Mouse (Mus musculus) frontal cortex, postnatal 36 days (tissue): ENCODE measurements at regions not wholly inside any gene's neighbourhood (a gene's known extent, or its start where the extent isn't known, plus 50 kb on each side); places are given as distances from the start of the nearest gene placed in this dataset.
A peak's percentile ranks its signal among the peaks of the same experiment; 100 is the strongest.

Experiments used
- DNase-seq, 2 experiments: peaks; one replicate each; pipeline ENCODE4 v3.0.0; 2022; ENCODE audit warnings: low spot score in 2 of 2

DNA sequence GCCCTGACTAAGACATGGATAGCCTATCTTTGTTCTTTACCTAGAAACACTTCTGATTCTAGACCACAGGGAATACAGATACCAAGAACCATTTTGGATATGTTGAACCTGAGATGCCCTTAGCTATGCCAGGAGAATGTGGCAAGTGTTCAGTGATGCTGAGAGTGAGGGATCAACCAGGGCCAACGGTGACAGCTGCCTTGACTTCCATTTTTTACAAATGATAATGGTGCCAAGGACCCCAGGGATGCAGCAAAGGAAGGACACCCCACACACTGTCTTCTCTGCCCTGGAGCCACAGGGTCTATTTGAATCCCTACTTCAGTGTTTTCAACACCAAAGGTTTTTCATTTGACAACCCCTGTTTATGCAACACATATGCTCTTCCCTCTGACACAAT lies 174.4 kb downstream of the Gsdmc2 start:
- no peak for DNase-seq

DNA sequence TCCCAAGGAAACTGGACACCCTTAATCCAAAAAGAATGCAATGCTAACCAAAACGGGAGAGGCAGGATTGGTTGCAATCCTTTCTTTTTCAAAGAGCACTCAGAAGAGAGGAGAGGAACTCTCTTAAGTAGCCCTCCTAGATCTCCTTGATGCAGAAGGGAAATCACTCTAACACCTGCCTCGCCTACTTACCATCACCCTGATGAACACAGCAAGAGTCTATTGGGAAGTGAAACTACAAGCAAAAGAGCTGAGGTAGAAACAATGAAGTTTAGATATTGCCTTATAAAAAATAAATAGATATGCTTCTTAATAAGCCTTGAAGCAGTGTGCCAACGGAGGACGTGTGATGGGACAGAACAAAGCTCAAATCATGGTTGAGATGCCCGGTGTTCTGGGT lies 177.4 kb downstream of the Gsdmc2 start:
- no peak for DNase-seq

DNA sequence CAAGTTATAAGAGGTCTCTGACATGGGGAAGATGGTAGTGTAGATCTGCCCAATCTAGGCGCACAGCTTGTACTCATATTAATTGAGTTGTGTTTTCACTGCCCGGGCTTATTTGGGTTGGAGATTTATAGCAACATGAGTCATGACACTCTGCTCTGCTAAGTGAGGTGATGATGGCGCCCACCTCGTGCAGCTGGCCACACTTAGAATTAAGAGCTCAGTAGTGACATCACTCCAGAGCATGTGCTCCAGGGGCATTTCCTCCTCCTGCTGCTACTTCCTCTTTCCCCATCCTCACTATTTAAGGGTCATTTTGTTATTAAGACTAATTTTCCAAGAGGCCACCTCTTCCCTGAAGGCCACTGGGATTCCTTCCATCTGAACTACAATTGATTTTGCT lies 179.5 kb downstream of the Gsdmc2 start:
- DNase-seq: no peak

DNA sequence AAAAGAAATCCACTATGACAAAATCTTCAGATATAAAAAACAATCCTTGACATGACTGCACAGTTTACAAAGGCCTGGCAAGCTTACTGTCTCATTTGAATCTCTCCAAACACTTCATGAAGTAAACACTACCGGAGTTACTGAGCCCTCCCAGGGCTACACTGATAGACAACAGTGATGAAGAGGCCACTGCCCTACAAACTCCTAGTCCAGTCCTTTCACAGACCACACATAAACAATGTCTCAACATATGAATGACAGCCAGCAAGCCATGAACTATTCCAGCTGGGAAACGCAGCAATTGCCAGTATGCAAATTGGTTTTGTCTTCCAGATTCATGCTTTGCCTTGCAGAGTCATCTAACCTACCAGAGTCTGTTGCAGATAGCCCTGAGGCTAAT lies 180.1 kb downstream of the Gsdmc2 start:
- DNase-seq: no peak

DNA sequence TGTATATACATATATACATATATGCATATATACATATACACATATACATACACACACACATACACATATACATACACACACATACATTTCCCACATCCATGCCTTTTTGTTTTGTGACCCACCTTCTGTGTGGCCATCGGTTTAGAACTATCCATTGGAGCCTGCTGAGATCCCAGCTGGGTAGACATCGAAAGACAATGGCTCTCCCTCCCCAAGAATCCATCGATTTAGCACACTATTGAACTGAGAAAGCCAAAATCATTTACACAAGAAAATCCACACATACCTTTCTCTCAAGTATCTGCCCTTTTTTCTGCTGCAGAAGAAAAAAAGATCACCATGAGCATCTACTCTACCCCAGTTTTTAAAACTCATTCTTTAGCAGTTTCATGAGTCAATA lies 182.8 kb downstream of the Gsdmc2 start:
- DNase-seq: no peak

DNA sequence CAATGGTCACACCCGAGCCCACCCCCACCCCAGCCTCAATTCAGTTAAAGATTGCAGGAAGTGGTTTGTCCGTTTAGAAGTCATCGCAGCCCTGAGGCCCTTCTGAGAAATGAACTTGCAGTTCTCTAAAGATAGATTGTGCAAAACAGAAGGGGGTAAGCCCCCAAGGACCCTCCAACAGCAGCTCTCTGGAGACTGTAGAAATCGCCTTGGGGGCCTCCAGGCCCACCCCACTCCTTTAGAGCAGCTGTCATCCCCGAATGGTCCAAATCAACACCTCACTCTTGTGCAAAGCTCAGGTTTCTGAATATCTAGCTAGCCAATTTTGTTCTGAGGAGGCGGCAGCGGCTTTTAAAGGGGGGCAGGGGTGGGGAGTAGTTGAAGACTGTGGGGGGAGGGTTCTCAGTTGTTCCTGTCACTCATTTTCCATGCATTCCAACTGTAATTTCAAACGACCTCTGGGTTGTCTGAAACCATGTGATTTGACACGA lies 186.9 kb downstream of the Gsdmc2 start:
- no peak for DNase-seq

DNA sequence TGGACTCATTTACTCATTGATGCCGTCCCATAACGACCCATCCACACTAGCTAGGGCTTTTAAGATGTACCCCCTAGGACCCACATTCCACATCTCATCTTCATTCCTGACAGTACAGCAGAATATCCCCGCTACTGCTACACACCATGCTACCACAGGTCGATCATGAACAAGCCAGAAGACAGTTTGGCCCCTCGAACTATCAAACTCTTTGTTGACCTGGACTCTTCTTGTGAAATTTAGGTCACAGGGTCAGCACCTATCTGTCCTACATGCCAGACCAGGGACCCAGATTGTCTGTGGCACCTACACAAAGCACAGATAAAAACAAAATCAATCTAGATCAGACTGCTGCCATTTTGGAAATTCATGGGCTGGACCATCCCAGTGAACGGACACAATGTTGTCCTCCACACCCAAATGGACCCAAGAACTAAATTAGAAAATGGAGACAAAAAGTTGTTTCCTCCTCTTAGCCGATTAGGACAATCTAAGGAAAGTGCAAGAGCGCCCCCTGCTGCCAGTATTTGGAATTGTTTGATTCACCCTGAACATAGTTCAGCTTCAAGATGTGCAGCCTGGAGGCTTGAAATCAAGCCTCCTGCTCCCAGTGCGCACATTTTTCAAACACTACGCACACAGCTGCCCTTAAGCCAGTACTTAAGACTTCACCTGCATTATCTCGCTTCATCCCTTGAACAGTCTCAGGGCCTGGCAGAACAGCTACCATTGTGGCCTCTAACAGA lies 192.6 kb downstream of the Gsdmc2 start:
- peak; percentile 84 to 89 for DNase-seq

DNA sequence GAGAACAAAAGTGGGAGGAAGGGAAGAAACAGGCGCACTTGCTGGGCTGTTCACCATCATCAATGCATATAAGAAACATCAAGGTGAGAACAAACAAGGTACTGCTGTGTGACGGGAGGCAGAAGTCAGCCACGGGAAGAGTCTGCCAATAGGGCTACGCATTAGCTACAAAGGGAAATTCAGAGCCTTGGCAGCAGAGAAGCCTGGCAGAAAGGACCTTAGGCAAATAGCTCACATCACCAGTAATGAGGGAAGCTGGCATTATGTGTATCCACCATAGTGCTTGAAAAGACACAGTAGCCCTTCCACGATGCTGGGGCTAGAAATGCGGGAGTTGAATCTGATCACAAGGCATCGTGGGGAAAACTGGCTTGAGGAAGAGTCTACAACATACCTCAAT lies 193.9 kb downstream of the Gsdmc2 start:
- DNase-seq: no peak

DNA sequence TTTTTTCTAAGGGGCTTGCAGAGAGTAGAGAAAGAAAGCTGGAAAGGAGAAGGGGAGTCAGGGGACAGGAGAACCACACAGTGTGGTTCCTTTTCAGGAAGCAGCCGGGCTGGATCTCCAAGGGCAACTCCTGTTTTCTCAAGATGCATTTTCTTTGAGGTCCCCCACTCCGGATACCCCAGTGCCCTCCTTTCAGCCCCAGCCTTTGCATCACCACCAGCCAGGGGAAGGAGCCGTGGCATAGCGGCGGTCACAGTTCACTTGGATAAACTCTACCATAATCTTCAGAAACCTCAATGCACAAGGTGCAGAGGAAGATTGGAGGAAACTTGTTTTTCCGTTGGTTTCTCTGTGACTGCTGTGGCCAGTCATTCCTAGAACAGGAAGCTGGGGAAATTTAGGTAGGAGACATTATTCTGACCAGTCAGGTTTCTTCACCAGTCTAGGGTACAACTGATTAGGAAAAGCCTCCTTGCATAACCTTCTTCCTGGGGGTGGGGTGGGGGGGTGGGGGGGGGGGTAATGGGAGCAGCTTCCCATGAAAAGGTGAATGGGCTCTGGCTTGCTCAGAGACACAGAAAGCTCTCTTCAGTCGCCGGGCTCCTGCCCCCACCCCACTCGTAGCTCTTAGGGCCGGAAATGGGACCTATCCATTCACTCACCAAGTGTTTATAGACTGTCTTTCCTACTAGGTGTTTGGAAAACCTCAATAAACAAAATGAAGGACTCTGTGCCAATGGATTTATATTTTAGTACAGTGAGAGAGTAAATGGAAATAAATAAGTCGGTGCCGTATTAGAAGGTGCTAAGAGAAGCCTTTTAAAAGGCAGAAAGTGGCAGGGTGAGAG lies 196.6 kb downstream of the Gsdmc2 start:
- no peak for DNase-seq

DNA sequence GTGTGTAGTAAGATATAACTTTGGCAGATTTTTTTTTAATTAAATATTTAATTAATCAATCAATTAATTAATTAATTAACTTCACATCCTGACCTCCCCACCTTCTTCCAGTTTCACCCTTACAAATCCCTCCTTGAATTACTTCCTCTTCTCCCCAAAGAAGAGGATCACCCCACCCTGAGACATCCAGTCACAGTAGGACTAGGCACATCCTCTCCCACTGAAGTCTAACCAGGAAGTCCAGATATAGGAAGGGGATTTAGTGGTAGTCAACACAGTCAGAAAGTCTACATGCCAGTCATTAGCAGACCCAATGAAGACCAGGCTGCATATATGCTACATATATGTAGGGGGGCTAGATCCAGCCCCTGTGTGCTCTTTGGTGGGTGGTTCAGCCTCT lies 220.2 kb downstream of the Gsdmc2 start:
- DNase-seq: no peak

DNA sequence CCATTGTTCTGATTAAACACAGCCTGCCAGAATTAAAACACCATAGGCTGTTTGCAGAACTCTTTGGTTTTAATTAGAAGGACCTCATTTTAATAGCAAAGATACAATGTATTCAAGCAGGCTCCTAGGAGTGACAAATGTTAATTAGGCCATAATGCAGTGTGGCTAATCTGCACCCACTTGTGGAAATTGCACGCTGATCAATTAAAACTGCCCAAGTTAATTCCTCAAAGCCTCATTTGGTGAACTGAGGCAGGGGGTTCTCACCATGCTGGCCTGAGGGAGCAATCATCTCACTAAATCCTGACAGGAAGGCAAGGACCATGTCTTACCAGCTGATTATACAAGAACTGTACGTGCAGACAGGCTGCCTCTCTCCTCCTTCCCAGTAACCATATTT lies 220.7 kb downstream of the Gsdmc2 start:
- no peak for DNase-seq

DNA sequence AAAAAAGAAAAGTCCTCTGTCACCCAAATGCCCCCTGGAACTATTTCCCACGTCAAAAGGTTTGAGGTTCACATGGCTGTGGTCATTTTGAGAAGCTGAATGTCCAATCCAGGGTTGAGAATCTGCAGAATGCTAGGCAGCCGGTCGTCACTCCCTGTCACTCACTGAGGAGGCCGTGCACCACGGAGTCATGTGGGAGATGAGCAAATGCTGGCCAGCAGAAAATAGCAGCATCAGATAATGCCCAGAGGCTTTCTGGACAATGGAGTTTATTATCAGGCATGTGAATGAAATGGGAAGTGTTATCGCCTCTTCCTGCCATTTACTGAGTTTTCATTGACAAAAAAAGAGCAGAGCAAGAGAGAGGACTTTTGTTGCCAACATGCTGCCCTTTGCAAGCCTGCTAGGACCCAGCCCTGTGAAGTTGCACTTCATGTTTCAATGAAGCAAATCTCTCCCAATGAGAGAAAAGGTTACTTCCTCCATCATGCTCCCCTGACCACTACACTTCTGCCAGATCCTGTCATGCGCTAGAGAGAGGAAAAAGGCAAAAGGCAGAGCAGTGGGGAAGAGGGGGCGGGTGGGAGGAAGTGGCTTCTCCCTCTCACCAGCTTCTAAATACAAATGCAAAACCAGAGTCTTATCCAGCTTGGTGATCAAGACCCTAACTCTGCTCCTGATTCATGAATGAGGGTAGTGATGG lies 228.3 kb downstream of the Gsdmc2 start:
- no peak for DNase-seq

DNA sequence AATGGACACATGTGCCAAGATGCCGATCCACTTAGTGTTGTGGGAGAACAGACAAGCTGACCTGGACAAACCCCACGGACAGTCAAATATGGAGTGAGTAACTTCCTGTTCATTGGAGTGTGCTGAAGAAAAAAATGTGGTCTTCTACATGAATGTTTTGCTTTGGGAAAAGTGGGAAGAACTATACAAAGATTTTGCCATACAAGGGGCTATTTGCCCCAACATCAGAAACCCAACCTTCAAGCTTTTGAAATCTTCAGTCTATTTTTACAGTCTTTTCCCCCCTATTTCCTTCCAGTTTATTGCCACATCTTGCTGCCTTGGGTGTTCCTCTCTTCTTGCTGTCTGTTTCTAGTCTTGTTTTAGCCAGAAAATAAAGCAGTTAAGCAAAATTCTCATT lies 230.8 kb downstream of the Gsdmc2 start:
- no peak for DNase-seq

DNA sequence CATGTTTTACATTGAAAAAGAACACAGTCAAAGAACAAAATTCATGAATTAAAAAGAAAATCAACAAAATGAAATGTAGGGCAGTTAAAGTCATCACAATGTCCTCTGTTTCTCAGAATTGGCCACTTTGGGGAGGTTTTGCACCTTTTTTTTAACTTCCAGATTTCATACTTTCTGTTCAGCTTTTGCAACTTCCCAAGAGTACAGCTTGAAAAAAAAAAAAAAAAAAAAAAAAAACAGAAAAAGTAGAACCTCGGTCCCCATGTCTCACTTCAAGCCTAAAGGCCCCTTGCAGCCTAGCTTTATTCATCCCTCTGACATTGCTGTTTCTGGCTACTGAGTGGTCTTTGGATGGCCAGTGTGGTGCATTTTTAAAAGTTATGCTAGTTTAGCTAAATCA lies 231.9 kb downstream of the Gsdmc2 start:
- DNase-seq: no peak

DNA sequence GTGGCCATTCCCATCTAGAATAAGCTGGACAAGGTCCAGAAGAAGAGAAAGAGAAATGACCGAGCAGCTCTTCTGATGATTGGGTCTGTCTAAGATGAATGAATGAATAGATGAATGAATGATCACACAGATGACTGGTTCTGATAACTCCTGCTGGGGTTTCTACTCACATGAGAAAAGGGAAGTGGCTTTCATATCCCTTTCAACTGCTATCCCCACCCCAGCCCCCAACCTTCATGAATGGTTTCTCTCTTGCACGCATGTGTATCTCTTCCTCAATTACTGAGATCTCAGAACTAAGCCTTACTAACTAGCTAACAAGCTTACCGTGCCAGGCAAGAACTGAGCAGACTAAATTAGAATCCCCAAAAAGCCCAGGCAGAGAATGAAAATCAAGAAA lies 233.8 kb downstream of the Gsdmc2 start:
- DNase-seq: no peak

DNA sequence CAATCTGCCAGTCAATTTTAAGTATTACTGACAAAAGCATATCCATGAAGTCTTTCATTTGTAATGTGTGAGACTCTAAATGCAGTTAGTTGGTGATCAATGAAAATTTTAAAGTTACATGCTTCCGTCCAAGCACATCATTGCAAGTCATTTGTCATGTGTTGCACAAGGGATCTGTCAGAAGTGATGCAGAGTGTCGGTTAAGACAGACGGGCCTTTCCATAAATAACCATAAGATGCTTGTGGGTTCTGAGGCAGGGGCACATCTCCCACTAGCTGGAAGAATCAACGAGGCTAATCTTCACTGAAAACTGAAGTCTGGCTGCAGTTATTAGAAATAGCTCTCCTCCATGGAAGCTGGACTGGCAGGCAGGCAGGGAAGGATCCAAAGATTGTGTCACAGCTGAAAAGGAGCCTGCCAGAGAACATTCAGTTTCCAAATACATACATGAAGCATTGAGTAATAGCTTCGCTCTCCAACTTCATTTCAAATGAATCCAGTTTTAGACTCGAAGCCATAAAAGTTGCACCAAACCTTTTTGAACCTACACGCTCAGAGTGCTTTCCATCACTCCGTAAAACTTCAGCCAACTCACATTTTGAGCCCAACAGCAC lies 241.8 kb downstream of the Gsdmc2 start:
- no peak for DNase-seq

DNA sequence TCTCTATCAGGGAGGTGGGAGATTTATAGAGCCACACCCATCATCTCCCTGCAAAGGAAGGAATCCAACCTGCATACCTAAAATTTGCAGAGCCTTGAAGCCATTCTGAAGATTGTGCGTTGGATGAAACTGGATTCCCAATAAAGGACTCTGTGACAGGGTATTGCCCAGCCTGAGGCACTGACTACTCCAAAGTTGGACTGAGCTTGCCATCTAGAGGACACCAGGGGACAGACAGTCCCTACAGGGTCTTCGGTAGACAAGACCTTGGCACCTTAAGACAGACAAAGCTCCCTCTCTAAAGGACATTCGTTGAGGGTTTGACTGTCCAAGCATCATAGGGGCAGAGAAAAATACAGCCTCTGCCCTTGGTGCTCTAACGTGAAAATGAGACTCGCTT lies 243.4 kb downstream of the Gsdmc2 start:
- DNase-seq: peak; percentile 8 to 50

DNA sequence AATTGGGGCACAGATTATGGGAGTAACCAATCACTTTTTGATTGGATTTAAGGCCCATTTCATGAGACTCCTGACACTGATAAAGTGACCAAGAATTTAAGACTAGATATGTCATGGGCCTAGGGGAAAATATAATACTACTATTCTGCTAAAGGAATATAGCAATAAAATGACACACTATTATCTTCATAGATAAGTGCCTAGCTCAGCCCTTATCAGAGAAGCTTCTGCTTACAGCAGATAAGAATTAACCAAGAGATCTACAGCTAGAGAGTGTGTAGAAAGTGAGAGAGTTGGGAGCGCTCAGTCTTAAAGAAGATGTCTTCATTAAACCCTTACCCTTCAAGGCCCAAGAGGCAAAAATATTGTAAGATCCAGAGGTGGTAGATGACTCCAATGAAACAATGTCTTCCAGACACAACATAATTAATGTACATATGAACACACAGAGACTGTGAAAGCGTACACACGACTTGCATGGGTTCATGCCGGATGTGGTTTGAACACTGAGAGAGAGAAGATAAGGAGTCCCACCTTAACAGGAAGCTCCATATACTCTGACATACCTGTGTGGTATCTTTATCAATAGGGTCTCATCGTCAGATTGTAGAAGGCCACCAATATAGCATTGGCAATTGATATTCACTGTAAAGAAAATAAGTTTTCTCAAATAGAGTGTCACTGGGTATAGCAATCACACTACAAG lies 252.1 kb downstream of the Gsdmc2 start:
- no peak for DNase-seq

DNA sequence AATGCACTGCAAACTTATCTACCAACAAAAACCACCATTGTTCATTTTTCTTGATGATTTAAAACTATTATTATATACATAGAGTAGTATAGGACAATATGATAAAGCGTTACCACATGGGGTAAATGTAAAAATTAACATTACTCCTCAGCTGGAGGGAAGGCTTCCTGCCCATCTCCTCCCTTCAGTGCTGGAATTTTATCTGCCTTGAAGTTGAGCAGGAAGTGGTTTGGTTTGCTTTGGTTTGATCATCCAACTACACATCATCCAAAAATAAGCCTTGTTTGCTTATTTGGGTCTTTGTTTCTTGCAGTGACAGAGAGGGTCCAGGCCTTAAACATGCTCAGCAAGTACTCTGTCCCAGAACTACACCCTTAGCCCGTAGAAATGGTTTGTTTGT lies 285.7 kb downstream of the Gsdmc2 start:
- DNase-seq: no peak

DNA sequence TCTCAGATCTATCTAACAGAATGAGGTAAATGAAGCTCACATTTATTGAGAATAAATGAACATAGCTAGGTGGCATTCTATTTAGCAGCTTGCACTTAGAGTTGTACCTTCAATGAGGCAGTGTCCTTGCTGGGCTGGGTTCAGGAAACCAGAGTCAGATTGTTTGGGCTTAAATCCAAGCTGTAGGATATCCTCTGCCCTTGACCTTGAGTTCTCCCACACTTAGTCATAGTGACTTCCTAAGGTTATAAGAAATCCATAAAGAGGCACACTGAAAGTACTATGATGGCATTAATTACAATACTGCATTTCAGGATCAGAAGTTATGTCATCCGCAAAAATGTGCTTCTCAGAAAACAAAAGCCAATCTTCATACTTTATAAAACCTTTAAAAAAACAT lies 286.3 kb downstream of the Gsdmc2 start:
- no peak for DNase-seq

DNA sequence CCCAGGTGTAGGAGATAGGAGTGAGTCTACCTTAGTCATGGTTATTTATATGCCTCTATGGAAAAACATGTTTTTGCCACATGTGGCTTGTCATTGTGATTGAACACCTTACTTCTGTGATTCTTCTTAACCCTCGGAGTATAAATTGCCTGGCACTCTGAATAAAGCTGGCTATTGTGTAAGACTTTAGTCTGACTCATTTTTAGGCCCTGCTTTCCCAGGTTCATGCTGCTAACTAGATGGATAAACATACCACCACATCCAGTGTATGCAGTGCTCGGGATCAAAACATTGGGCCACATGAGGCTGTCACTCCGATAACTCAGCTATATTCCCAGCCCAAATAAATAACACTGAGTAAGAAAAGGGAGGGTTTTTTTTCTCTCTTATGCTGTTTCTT lies 287.2 kb downstream of the Gsdmc2 start:
- no peak for DNase-seq

DNA sequence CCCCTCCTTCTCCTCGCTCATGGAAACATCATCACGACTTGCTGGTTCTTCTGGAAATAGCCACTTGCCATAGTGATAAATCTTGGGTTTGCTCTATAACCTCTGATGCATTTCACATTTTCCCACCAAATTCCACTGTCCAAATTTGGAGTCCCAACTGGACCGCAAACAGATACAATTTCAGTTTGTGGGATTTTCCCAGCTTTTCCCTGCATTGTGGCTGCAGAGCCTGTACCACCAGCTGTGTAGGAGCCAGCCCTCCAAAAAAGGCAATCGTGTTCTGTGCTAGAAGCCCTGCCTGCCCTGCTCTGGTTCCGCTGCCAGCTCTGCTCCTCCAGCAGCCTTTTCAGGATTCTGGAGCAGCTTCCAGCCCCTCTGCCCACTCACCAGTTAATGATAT lies 291.4 kb downstream of the Gsdmc2 start:
- DNase-seq: no peak
